Mouse (Mus musculus) R1 (cell line): ENCODE results near the gene Magi3.

Experiments
- DNase-seq: peaks from one replicate; pipeline ENCODE4 v3.0.0-alpha.2; 2018; ENCODE audit warnings: low read depth, low spot score

Gene Magi3

DNA sequence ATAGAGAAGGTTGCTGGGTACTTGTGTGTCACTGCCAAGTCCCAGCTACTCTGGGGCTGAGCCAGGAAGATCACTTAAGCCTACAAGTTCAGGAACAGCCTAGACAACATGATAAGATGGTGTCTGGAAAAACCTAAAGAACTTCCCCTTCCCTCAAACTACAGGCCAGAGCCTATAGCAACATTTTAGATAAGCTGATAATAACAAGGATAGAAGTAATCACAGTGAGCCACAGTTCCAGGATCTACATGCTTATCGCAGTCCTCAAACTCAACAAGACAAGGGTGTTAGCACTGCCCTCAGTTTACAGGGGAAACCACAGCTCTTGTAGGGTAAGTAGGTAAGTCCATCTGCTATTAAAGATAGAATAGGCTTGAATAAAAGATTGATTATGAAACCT is 188.1 kb downstream of the Magi3 start:
- DNase-seq, result no peak

GRCm38 (mm10) chr3:104026938-104027337 is 193.2 kb downstream of the Magi3 start:
- no peak for DNase-seq

GRCm38 (mm10) chr3:104020101-104020500 is 200.1 kb downstream of the Magi3 start:
- DNase-seq, result peak; percentile 40

DNA sequence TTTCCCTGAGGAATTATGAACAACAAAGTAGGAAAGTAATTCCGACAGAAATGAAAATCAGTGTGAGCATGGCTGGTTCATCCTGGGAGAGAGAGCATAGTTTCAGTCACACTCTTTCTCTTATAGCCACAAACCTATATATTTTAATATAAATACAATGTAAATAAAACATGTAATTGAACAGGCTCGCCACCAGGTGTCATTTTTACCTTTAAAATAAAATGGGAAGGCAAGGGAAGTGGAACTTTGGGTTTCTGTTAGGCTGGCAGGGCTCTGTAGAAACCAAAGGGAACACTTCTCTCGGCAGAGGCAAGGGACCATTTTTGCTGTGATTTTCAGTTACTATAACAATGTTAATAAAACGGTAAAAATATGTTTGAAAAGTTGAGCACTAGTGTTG is 200.7 kb downstream of the Magi3 start:
- peak; percentile 31 for DNase-seq

DNA sequence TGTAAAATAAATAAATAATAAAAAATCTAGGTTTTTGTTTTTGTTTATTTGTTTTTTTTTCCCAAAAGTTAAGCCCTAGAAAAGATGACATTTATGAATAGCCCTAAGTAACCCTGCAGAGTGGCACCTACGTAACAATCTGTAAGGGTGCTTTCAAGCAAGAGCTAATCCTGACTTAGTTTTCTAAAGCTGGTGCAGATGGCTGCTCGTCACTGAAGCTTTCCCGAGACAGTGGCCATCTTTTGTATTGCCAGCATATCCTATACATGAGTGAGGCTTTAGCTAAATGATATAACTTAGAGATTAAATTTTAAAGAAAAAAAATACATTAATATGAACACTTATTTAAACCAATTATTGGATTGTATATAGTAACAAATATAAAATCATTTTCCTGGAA is 202.2 kb downstream of the Magi3 start:
- no peak for DNase-seq

DNA sequence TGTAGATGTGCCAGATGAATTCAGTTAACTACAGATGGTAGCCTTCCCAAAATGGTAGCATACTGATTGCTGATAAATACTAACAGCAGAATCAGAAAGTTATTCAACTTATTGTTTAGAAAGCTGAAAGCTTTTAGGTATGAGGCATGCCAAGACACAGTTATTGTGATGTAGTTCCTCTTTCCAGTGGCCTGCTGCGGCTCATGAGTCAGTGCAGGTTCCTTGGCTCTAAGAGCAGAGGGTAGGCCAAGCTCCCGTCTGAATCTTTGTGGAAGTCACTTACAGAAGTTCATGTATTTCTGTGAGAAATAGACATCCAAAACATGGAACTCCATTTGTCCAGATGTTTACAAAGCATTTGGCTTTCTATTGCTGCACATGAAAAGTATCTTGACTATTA is 208.2 kb downstream of the Magi3 start:
- no peak for DNase-seq

GRCm38 (mm10) chr3:104009924-104010662 is 210.1 kb downstream of the Magi3 start:
- no peak for DNase-seq

DNA sequence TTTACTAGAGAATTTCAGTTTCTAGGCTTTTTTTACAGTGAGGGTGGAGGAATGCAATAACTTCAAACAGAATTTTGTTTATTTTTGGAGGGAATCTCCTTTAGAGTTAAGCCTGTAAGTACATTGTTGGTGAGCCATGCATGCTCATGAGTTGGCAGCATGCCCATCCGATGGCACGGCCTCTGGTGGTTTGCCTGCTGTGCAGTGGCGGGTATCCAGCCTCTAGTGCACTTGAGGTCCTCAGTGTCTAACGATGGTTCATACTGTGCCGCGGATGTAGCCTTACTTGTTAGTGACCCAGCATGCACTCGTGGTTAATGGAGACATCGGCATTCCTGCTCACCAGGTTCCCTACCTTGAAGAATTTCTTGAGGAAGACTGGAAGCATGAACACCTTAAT is 212.7 kb downstream of the Magi3 start:
- DNase-seq, result peak; percentile 29

GRCm38 (mm10) chr3:104006896-104007466 is 213.2 kb downstream of the Magi3 start:
- no peak for DNase-seq

DNA sequence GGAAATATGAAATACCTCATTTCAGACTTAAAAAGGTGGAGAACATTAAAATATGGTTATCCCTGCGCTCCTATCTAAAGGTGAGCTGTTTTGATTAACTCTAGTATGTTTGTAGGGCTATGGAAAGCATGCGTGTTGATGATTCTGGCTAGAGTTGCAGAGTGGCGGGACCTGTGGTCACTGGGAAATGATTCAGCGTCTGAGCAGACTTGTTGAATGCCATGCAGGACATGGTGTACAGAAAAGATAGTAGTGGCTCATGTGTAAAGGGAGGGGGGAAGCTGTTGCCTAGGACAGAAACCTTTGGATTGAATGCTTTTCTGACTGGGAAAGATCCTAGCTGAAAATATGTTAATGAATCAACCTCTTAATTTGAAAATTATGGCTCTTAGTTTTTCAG is 221.4 kb downstream of the Magi3 start:
- no peak for DNase-seq

DNA sequence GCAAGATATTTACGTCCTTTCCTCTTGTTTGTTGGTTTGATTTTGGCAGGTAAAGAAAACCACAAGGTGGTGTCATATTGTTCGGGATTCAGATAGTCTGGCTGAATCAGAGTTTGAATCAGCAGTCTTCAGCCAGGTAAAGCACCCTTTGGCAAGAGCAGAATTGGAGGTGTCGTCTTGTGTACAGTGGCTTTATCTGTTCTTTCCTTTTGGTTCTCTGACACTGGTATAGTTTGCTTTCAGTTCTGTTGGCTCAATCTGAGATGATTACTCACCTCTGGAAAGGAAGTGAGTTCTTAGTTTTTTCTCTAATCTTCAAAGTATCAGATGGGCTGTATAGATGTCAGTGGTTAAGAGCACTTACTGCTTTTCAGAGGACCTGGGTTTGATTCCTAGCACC is 228.9 kb downstream of the Magi3 start:
- no peak for DNase-seq

GRCm38 (mm10) chr3:103989352-103989751 is 230.8 kb downstream of the Magi3 start:
- DNase-seq, result no peak

GRCm38 (mm10) chr3:103987831-103988432 is 232.2 kb downstream of the Magi3 start:
- DNase-seq, result no peak

DNA sequence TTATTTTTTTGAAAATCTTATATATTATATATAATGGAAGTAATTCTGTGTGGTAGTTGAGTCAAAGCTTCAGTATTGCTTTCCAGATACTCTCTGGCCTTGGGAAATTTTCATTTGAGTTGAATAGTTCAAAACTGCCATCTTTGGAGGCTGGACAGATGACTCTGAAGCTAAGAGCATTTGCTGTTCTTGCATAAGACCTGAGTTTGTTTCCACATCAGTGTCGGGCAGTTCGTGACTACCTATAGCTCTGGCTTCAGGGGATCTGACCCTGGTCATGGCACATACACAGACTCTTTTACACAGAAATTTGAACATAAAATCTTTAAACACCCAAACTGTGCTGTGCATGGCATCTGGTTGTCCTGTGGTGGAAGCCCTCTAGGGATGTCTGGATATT is 235.0 kb downstream of the Magi3 start:
- no peak for DNase-seq

DNA sequence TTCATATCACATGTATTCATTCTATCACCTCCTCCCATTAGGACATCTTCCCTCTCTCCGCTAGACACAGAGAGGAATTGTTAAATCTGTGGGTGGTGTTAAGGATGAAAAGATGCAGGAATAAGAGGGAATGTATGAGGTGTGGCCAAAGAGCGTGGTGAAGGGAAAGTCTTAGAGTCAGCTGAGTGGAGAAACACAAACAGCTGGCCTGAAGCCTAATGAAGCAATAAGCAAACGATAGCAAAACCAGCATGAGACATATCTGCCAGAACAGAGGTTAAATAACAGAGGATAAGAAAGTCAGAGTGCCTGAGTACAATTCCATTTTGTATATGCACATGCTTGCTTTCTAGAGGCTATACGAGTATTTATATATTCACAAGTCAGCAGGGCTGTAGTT is 235.6 kb downstream of the Magi3 start:
- no peak for DNase-seq

- no peak for DNase-seq
Measured at GRCm38 (mm10) chr3:103971157-103971556, 249.0 kb downstream of the Magi3 start.

GRCm38 (mm10) chr3:103968701-103969100 is 251.5 kb downstream of the Magi3 start:
- peak; percentile 83 for DNase-seq

DNA sequence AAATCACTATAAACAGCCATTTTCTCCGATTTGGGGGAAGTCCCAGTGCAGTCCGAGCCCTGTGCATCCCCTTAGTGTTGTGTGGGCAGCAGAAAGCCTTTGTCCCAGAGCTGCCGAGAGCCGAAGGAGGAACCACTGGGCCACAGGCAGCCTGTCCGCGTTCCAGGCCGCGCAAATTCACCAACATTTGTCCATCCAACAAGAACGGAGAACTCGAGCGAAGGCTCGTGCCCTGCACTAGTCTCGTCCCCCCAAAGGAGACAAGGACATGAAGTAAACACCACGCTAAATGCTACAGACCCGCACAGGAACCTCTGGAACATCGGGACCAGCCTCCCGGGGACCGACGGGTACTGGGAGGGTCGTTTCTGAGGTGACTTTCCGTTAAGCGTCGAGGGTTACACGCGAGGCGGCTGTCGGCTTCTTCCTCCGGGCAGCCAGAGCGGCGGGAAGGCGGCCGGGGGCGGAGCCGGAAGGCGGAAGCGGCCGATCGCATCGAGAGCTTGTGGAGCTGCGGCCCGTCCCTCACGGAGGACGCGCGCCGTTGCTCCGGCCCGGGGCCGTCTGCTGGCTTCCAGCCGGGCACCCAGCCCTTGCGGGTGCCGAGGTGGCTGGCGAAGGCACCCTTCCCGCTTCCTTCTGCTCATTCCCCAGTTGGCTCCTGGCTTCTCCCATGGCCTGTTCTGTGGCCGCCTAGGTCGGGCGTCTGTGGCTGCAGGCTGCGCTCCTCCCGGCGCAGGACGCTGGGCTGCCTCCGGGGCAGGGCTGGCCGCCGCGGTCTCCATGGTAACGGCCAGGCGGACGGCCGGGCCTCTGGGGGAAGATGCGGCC is 252.1 kb downstream of the Magi3 start, which contains the start of gene Phtf1:
Gene Phtf1 (plus strand): TSS at position 250 of the 831 bp plus-strand sequence.
- peak; percentile 81 for DNase-seq

DNA sequence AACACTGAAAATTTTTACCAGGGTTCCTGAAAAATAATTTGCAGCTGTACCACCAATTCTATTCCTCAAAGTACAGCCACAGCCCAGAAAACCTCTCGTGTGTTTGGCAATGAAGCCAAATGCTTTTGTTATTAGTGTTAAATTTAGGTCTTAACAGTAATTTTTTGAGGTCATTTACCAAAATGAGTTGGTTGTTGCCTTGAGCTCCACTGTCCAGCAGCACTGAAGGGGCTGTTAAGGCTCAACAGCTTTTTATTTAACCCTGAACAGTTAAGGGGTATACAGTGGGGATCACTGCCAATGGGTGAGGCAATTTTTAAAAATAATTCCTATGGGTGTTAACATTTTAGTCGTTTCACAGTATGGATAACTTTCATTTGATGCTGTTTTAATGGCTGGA is 252.9 kb downstream of the Magi3 start:
- no peak for DNase-seq
